Mouse (Mus musculus) forebrain, embryonic 16.5 days (tissue): ENCODE results near the gene Otulin. TPM values are rescaled to one million over a fixed set of nuclear protein-coding genes. Genes with fewer than 3 reads are reported as not detected.

ENCODE experiments used
- ATAC-seq: fragments of 200-750 bp; cut with Nextera tagmentation; 2 replicates; pipeline ENCODE4 v1.8.0; 2017; ENCODE audit warnings: mild to moderate bottlenecking, moderate library complexity
- H3K27ac ChIP-seq: fragments of 300-500 bp; sonication (generic); 2 replicates; pipeline ENCODE4 v1.5.1; 2014; ENCODE audit warnings: low read length, control low read depth
- H3K27me3 ChIP-seq: fragments of 300-500 bp; sonication (generic); replicated peaks from 2 replicates; pipeline ENCODE4 v1.6.1; 2014; ENCODE audit warnings: low read length; ENCODE audit not compliant: control insufficient read depth, insufficient read depth
- H3K36me3 ChIP-seq: fragments of 300-500 bp; sonication (generic); 2 replicates; pipeline ENCODE4 v1.6.1; 2014; ENCODE audit not compliant: control insufficient read depth, insufficient read depth
- H3K4me1 ChIP-seq: fragments of 300-500 bp; sonication (generic); replicated peaks from 2 replicates; pipeline ENCODE4 v1.6.1; 2014; ENCODE audit warnings: low read length; ENCODE audit not compliant: control insufficient read depth, insufficient read depth
- H3K4me2 ChIP-seq: fragments of 300-500 bp; sonication (generic); 2 replicates; pipeline ENCODE4 v1.6.1; 2014; ENCODE audit warnings: mild to moderate bottlenecking, low read length, control low read depth
- H3K4me3 ChIP-seq: fragments of 300-500 bp; sonication (generic); replicated peaks from 2 replicates; pipeline ENCODE4 v1.5.1; 2014; ENCODE audit warnings: mild to moderate bottlenecking, low read length, control low read depth
- H3K9ac ChIP-seq: fragments of 300-500 bp; sonication (generic); replicated peaks from 2 replicates; pipeline ENCODE4 v1.6.1; 2014; ENCODE audit warnings: low read depth, low read length, control low read depth
- H3K9me3 ChIP-seq: fragments of 300-500 bp; sonication (generic); 2 replicates; pipeline ENCODE4 v1.6.1; 2016; ENCODE audit warnings: low read length; ENCODE audit not compliant: control insufficient read depth
- WGBS: fragments of 180-500 bp; shearing (Covaris S2); extraction: QIAGEN DNeasy Blood & Tissue Kit; methylation state at CpG from one replicate; pipeline ENCODE4 v1.1.7; 2014; 5-methylcytosine and 5-hydroxymethylcytosine counted together
- polyA plus RNA-seq: library from polyadenylated mRNA; unstranded; fragments of >200 nt; fragmentation: Nextera tagmentation; extraction: Ambion mirVana; gene quantifications from 2 replicates; pipeline ENCODE4 v1.2.1, GENCODE M21; 2015

Otulin gene
- polyA plus RNA-seq, 1 experiment from 2014 or later, result 28.0 TPM

DNA sequence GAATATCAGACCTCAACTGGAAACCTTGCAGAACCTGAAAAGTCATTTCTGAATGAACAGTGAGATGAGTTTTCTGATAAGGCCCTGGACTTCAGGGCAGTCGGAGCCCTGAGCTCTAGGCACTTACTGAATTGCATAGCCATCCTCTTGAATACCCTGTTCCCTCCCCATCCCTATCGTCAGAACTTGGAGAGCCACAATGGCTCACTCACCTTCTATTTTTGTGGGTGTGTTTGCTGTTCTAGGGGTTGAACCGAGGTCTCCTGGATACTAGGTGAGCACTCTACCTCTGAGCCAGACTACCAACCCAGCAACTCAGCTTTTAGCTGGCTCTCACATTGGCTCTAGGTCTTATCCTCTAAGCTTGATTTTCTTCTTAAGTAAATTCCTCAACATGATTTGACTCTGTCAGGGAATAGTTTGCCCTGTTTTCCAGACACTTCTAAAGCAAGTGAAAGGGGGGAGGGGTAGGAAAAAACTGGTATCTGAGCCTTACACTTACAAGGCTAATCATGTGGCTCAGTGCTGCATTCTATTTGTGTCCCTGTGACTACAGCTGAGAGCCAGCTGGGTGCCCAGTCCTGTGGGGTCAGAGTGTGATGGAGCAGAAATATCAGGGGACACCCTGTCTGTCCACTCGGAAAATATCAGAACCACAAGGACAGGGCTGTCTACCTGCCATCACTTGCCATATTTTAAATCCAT lies 92.8 kb downstream of the Otulin start:
- Histone ChIP-seq H3K4me1 (no peaks in the 10 kb centered on the region), H3K9ac (no peak overlapping the region), H3K4me2 (no peak overlapping the region), H3K9me3 (no peaks in the 10 kb centered on the region), H3K36me3 (no peaks in the 10 kb centered on the region), H3K27ac (no peak overlapping the region), H3K4me3 (no peak overlapping the region), H3K27me3 (no peaks in the 10 kb centered on the region)
- WGBS, result 69% methylated on average over 4 of the region's 4 CpGs
- no peak for ATAC-seq

DNA sequence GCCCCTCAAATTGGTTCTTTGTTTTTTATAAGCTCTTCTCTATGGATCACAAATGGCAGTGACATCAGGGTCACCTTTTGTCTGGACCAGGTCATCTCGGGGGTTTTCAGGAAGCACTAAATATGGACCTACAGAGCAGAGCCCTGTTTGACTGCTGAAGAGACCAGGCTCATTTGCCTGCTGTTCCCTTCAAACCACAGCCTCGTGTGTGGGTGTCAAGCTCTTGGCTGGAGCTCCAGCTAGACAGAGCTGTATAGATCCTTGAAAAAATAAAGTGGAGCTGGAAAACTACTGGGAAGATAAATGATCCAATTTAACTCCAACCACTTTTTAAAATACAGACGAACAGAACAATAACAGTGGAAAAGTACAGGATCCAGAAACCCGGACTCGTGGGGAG lies 93.7 kb downstream of the Otulin start:
- H3K27ac ChIP-seq, result no peak overlapping the region
- H3K4me3 ChIP-seq, result no peak overlapping the region
- 55% methylated on average over 5 of the region's 5 CpGs for WGBS
- no peak overlapping the region for H3K4me2 ChIP-seq
- no peaks in the 10 kb centered on the region for H3K36me3 ChIP-seq
- no peak for ATAC-seq
- no peaks in the 10 kb centered on the region for H3K9me3 ChIP-seq
- H3K27me3 ChIP-seq, result no peaks in the 10 kb centered on the region
- H3K4me1 ChIP-seq, result 0 out of 2 replicates have a peak, but pooled peaks cover 2% of the 10 kb centered on the region
- H3K9ac ChIP-seq, result no peak overlapping the region

- H3K27ac ChIP-seq, result no peak overlapping the region
- H3K4me2 ChIP-seq, result no peak overlapping the region
- no peak overlapping the region for H3K9ac ChIP-seq
- H3K4me1 ChIP-seq, result 0 out of 2 replicates have a peak, but pooled peaks cover 2% of the 10 kb centered on the region
- no peak for ATAC-seq
- no peaks in the 10 kb centered on the region for H3K36me3 ChIP-seq
- H3K27me3 ChIP-seq, result no peaks in the 10 kb centered on the region
- no peaks in the 10 kb centered on the region for H3K9me3 ChIP-seq
- H3K4me3 ChIP-seq, result no peak overlapping the region
- 90% methylated on average over 7 of the region's 7 CpGs for WGBS
Observed at GRCm38 (mm10) chr15:27536186-27536585, 94.3 kb downstream of the Otulin start.

GRCm38 (mm10) chr15:27535681-27536080 lies 94.8 kb downstream of the Otulin start:
- Histone ChIP-seq H3K4me2 (no peak overlapping the region), H3K4me1 (0 out of 2 replicates have a peak, but pooled peaks cover 2% of the 10 kb centered on the region), H3K9ac (no peak overlapping the region), H3K27me3 (no peaks in the 10 kb centered on the region), H3K27ac (no peak overlapping the region), H3K9me3 (no peaks in the 10 kb centered on the region), H3K4me3 (no peak overlapping the region), H3K36me3 (no peaks in the 10 kb centered on the region)
- ATAC-seq, result no peak
- WGBS, result 85% methylated on average over 4 of the region's 4 CpGs

GRCm38 (mm10) chr15:27533036-27533435 lies 97.5 kb downstream of the Otulin start:
- Histone ChIP-seq H3K27ac (no peak overlapping the region), H3K27me3 (no peaks in the 10 kb centered on the region), H3K4me3 (no peak overlapping the region), H3K4me2 (no peak overlapping the region), H3K9me3 (no peaks in the 10 kb centered on the region), H3K9ac (no peak overlapping the region), H3K36me3 (no peaks in the 10 kb centered on the region), H3K4me1 (0 out of 2 replicates have a peak, but pooled peaks cover 2% of the 10 kb centered on the region)
- 79% methylated on average over 3 of the region's 3 CpGs for WGBS
- no peak for ATAC-seq

DNA sequence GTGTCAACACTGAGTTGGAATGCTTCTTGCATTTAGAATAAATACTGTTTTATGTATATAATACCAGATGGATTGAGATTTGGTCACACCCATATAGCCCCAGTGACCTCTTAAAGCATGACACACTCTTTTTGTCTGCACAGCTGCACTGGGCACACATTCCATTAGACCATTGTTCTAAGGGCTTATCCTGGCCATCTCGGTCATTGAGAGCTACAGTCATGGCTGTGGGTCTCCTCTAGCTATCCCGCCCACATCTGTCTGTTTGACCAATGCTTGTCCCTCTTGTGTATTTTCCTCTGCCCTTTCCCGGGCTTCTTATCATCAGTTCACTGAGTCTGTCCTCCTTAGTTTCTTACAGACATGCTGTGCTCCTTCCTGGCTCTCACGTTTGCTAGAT lies 100.5 kb downstream of the Otulin start:
- Histone ChIP-seq H3K9me3 (no peaks in the 10 kb centered on the region), H3K27me3 (no peaks in the 10 kb centered on the region), H3K4me1 (peaks cover 2% of the 10 kb centered on the region; the same call in 1 of the 2 replicates), H3K4me3 (no peak overlapping the region), H3K4me2 (no peak overlapping the region), H3K9ac (no peak overlapping the region), H3K36me3 (no peaks in the 10 kb centered on the region), H3K27ac (no peak overlapping the region)
- WGBS, result 61% methylated on average over 4 of the region's 4 CpGs
- no peak for ATAC-seq

DNA sequence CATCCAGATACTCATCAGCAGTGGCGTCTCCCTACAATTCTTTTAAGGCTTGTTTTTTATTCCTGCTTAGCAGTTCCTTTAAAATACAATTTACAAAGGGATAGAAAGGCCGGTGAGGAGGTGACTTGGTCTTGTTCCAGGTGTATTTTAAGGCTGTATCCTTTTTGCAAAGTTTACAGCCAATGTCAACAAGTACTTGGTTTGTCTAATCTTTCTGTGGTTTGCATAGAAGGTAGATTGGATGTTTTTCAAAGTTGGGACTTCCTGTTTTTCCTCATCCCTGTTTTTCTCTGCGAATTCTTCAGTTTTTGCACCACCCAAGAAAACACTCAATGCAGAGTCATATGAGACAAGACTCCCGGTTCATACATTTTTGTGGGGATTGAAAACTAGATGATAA lies 101.6 kb downstream of the Otulin start:
- H3K9ac ChIP-seq, result no peak overlapping the region
- H3K27me3 ChIP-seq, result no peaks in the 10 kb centered on the region
- ATAC-seq, result no peak
- H3K4me2 ChIP-seq, result no peak overlapping the region
- H3K4me3 ChIP-seq, result no peak overlapping the region
- H3K9me3 ChIP-seq, result no peaks in the 10 kb centered on the region
- H3K27ac ChIP-seq, result no peak overlapping the region
- 88% methylated on average over 4 of the region's 4 CpGs for WGBS
- peaks cover 2% of the 10 kb centered on the region; the same call in 1 of the 2 replicates for H3K4me1 ChIP-seq
- H3K36me3 ChIP-seq, result no peaks in the 10 kb centered on the region

DNA sequence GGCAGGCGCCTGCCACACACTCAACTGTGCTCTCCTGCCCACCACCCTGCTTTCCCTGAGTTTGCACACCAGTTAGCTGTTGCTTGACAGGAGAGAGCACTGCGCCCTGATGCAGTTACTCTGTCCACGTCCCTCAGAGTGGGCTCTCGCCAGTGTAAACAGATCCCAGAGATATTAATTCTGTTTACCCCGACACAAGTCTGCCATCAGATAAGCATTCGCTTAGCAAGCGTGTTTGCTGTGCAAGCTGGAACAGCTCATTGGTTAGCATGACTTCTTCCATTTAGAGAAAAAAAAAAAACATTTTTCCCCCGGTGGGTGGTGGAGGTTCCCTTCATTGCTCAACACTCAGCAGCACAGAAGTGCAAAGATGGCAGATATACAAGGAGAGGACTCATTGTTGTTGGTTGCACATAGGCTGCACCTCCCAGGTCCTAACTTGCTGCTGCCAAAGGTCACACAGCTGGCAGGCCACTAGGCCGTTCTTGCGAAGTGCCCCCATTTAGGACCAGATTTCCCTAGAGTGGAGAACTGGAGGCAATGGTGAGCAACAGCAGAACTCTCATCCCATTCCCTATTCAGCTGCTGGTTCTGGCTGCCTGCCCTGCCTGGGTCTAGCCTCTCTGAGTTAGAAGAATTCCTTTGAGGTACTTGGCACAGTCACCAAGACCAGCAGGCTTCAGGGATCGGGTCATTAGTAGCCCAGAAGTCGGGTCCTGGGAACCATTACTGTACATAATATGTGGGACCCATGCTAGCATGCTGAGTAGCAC lies 105.1 kb downstream of the Otulin start:
- Histone ChIP-seq H3K4me2 (no peak overlapping the region), H3K27ac (no peak overlapping the region), H3K27me3 (no peaks in the 10 kb centered on the region), H3K4me3 (no peak overlapping the region), H3K36me3 (no peaks in the 10 kb centered on the region), H3K9ac (no peak overlapping the region), H3K9me3 (no peaks in the 10 kb centered on the region), H3K4me1 (no peaks in the 10 kb centered on the region; the same call in 1 of the 2 replicates)
- WGBS, result 89% methylated on average over 12 of the region's 12 CpGs
- no peak for ATAC-seq

GRCm38 (mm10) chr15:27519857-27520256 lies 110.6 kb downstream of the Otulin start:
- Histone ChIP-seq H3K4me3 (no peak overlapping the region), H3K9ac (no peak overlapping the region), H3K27me3 (no peaks in the 10 kb centered on the region), H3K4me1 (no peaks in the 10 kb centered on the region; the same call in 1 of the 2 replicates), H3K9me3 (no peaks in the 10 kb centered on the region), H3K27ac (no peak overlapping the region), H3K36me3 (no peaks in the 10 kb centered on the region), H3K4me2 (no peak overlapping the region)
- ATAC-seq, result no peak
- WGBS, result 96% methylated on average over 7 of the region's 7 CpGs
